Mouse (Mus musculus) olfactory bulb, adult 2 months (tissue): ENCODE measurements around the gene Cyth4. TPM values are rescaled to one million over a fixed set of nuclear protein-coding genes. Genes with fewer than 3 reads are reported as not detected.

Source experiments
- H3K27ac ChIP-seq: fragments of 200-500 bp; 2 replicates; pipeline ENCODE4 v1.5.1; 2012; ENCODE audit warnings: low read depth, low read length; ENCODE audit not compliant: insufficient read depth
- H3K4me1 ChIP-seq: fragments of 200-500 bp; 2 replicates; pipeline ENCODE4 v1.6.1; 2012; ENCODE audit warnings: low read length; ENCODE audit not compliant: control insufficient read depth, insufficient read depth
- H3K4me3 ChIP-seq: fragments of 200-500 bp; 2 replicates; pipeline ENCODE4 v1.5.1; 2012; ENCODE audit warnings: mild to moderate bottlenecking, low read depth, low read length, moderate library complexity; ENCODE audit not compliant: insufficient read depth
- CTCF ChIP-seq: fragments of 200-500 bp; IDR thresholded peaks from 2 replicates; pipeline ENCODE4 v1.5.1; 2012; ENCODE audit warnings: low read depth, mild to moderate bottlenecking, low read length, moderate library complexity; ENCODE audit not compliant: insufficient read depth
- POLR2A ChIP-seq: fragments of 200-500 bp; IDR thresholded peaks from 2 replicates; pipeline ENCODE4 v1.6.1; 2012; ENCODE audit warnings: mild to moderate bottlenecking, low read depth, low read length, moderate library complexity; ENCODE audit not compliant: insufficient read depth
- WGBS: fragments of 180-500 bp; shearing (Covaris S2); methylation state at CpG from one replicate; pipeline ENCODE4 v1.1.7; 2018; 5-methylcytosine and 5-hydroxymethylcytosine counted together
- polyA plus RNA-seq: library from polyadenylated mRNA; stranded (reverse); fragments of >200 nt; gene quantifications from 2 replicates; pipeline ENCODE4 v1.2.4, GENCODE M21; 2012; ENCODE audit warnings: low replicate concordance; ENCODE audit not compliant: missing spikeins, insufficient read depth, insufficient read length

The Cyth4 gene
- polyA plus RNA-seq, 1 experiment = not detected

DNA sequence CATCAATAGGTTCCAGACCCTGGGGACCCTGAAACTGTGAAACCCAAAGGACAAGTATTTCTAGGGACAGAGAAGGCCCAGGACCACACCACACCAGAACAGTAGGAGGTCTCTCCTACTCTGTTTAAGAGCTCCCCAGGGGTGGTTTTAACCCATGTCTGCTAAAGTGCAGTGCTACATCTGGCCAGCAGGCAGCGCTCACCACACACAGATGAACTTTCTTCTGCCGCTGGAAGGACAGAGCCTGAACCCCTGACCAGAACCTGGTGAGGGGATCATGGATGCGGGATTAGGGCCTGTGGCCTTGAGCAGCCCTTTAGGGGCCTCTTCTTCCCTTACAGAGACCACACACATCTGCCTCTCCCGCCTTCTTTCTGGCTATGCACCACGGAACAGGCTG, 26.6 kb downstream of the Cyth4 start:
- TF ChIP-seq CTCF (peak; percentile 88), POLR2A (no peak)
- H3K4me3 ChIP-seq = no peak overlapping the region
- 9% methylated on average over 5 of the region's 5 CpGs for WGBS

DNA sequence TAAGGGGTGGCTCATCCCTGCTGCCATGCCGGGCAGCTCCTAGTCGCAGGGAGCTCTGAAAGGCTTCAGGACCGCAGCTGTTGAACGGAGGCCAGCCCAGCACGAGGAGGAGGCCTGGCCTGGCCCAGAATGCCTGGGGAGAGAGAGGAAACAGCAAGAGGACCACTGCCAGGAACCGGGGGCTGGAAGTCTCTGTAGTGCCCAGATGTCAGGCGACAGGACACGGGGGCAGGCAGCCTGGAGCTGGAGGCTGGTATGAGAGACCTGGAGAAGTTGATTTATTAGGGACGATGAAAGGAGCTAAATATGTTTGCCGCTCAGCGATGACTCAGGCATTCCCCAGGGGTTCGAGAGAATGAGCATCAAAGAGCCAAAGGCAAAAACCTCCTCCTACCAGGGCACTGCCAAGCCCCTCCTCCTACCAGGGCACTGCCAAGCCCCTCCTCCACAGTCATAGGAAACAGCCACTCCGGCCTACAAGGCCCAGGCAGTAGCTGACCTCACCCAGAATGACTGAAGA, 27.6 kb downstream of the Cyth4 start:
- WGBS = 6% methylated on average over 13 of the region's 13 CpGs
- no peak overlapping the region for H3K4me3 ChIP-seq
- peaks cover 32% of the 10 kb centered on the region for H3K4me1 ChIP-seq
- H3K27ac ChIP-seq = peak overlapping the region; percentile 79
- TF ChIP-seq CTCF (no peak), POLR2A (peak; percentile 17)

More for the DNA sequence above, 26.6 kb downstream of the Cyth4 start:
- Histone ChIP-seq H3K27ac (no peak overlapping the region), H3K4me1 (peaks cover 24% of the 10 kb centered on the region)

DNA sequence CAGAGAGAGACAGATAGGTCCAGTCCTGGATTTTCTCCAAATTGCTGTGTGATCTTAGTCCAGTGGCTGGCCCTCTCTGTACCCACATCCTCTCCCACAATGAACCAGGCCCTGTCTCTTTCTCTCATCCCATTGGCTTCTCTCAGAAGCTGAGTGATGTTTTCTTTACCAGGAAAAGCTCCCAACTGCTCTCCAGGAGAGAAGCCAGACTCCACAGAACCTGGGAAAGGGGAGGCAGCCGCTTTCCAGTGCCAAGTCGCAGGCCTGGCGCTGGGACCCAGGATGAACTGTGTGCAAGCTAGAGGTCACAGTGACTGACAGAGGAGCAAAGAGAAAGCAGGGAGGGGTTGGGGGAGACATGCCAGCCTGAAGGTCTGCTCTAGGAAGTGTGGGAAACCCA, 28.1 kb downstream of the Cyth4 start:
- TF ChIP-seq POLR2A (no peak; the same call in none of the 2 replicates), CTCF (no peak)
- Histone ChIP-seq H3K4me3 (no peak overlapping the region), H3K4me1 (peaks cover 31% of the 10 kb centered on the region), H3K27ac (peak overlapping the region; percentile 63)
- 47% methylated on average over 3 of the region's 3 CpGs for WGBS

DNA sequence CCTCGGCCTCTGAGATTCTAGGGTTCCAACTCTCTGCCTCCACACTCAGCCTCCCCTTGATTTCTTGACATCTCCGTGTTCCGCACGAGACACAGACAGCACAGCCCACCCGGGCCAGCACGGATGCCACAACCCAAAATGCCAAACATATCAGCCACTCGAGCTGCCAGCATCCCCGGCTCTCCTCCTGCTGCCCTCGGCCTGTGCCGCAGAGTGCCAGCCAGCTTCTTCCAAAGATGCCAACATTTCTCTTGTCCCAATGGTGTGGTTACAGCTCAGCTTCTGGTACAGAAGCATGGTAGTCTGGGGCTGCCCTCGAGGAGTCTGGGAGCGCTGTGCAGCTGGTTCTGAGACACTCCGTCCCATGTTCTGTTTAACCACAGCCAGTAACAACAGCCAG, 29.4 kb downstream of the Cyth4 start:
- WGBS = 72% methylated on average over 13 of the region's 13 CpGs
- TF ChIP-seq POLR2A (no peak), CTCF (no peak)
- no peak overlapping the region for H3K4me3 ChIP-seq
- H3K4me1 ChIP-seq = peaks cover 25% of the 10 kb centered on the region
- no peak overlapping the region for H3K27ac ChIP-seq

DNA sequence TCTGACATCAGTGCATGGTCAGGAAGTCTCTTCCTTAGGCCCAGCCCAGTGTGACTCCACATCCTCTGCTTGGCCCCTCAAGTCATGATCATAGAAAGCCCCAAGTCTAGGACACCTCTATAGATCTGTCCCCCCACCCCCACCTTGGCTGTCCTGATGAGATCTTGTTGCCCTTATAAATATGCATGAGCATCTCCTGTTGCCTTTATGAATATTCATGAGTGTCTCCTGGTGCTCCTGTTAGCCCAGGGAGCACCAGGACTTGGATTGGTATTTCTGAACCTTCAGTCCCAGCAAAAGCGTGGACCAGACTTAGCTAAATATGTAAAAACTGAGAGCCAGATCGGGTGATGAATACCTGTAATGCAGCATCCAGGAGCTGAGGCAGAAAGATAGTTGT, 35.5 kb downstream of the Cyth4 start:
- Histone ChIP-seq H3K4me1 (peaks cover 54% of the 10 kb centered on the region), H3K4me3 (no peak overlapping the region), H3K27ac (no peak overlapping the region)
- 87% methylated on average over 2 of the region's 2 CpGs for WGBS
- TF ChIP-seq CTCF (no peak), POLR2A (no peak)

- 87% methylated on average over 5 of the region's 5 CpGs for WGBS
- H3K4me3 ChIP-seq = no peak overlapping the region
- no peak overlapping the region for H3K27ac ChIP-seq
- H3K4me1 ChIP-seq = peaks cover 59% of the 10 kb centered on the region
- TF ChIP-seq CTCF (no peak), POLR2A (no peak)
These were observed 36.6 kb downstream of the Cyth4 start for GRCm38 (mm10) chr15:78633413-78633812.

DNA sequence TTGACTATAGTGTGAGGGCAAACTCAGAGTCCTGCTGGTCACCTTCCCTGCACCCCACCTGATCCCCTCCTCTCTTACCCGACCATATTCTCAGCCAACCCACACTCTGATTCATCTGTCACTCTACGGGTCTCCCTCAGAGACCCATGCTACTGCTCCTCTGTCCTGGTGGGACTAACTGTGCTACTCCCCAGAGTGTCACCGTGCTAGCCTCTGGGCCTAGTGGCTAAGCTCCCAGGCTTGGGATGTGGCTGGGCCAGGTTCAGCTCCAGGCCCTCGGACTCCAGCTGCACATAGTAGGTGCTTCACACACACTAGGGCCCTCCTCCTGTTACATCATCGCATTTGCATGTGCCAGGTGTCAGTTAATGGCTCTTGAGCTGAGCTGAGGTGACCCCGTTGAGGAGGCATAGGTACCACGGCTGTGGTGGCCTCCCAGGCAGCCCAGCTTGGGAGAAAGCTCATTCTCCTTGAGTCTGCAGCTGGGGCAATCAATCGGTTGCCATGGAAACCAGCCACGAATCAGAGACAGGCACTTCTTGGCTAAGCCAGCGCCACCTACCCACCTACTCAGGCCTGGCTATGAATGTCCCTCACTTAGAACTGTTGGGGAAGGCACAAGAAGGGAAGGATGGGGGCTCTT, 37.4 kb downstream of the Cyth4 start:
- peak overlapping the region; percentile 52; the same call in 1 of the 2 replicates for H3K27ac ChIP-seq
- H3K4me3 ChIP-seq = no peak overlapping the region
- TF ChIP-seq POLR2A = no peak
- TF ChIP-seq CTCF = no peak
- peaks cover 54% of the 10 kb centered on the region for H3K4me1 ChIP-seq
- 34% methylated on average over 10 of the region's 10 CpGs for WGBS

DNA sequence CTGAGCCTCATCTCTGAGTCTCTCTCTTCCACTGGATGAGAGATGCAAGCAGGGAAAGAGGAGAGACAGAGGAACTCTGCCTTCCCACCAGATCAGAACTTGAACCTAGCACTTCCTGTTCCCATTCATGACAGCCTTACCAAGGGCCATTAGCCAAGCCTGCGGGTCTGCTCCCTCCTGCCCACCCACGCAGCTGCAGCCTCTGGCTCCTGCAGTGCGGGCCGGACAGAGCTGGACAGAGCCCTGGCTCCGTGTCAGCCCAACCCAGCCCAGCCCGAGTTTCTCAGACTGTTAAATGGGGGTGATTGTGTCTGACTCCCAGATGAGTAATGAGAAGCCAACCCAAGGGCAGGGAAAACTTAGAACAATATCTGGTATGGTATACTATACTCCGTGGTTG, 38.4 kb downstream of the Cyth4 start:
- no peak for TF ChIP-seq CTCF
- TF ChIP-seq POLR2A = no peak
- 27% methylated on average over 7 of the region's 7 CpGs for WGBS

DNA sequence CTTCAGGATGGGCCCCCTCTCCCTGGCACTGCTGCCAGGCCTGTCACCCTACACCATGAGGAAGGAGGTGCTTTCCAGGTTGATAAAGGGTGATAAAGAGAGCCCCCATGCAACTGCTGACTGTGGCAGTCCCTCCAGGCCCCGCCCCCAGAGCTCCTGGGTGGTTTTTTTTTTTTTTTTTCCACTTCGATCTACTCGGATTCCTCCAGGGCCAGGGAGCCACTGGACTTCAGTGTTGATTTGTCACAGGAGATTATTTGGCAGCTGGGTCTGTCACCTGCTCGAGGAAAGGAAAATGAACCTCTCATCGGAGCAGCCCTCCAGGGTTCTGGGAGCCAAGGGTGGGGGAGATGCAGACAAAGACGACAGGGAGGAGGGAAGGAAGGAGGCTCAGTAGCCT, 46.8 kb downstream of the Cyth4 start:
- Histone ChIP-seq H3K4me3 (no peak overlapping the region), H3K4me1 (peaks cover 28% of the 10 kb centered on the region), H3K27ac (no peak overlapping the region)
- TF ChIP-seq CTCF = no peak
- TF ChIP-seq POLR2A = no peak
- WGBS = 38% methylated on average over 6 of the region's 6 CpGs

More for the DNA sequence above, 38.4 kb downstream of the Cyth4 start:
- H3K4me3 ChIP-seq = no peak overlapping the region
- H3K4me1 ChIP-seq = peaks cover 51% of the 10 kb centered on the region
- H3K27ac ChIP-seq = no peak overlapping the region
